Mouse (Mus musculus): ENCODE measurements around the gene Plekhm2.

- TF ChIP-seq GATA1 (IDR thresholded peaks at IDR 0.05; ENCODE audit: borderline replicate concordance, low read length) (no peak), FLI1 (IDR thresholded peaks at IDR 0.05; ENCODE audit: low read length) (no peak)
These were observed 18.7 kb downstream of the Plekhm2 start for GRCm38 (mm10) chr4:141645988-141646387.

All from megakaryocyte, embryonic 14.5 days (primary cell).